Mouse (Mus musculus): ENCODE measurements around the gene Mrap. TPM values are rescaled to one million over a fixed set of nuclear protein-coding genes. Genes with fewer than 3 reads are reported as not detected.

The Mrap gene
- total RNA-seq (2023) = 0.98 TPM

DNA sequence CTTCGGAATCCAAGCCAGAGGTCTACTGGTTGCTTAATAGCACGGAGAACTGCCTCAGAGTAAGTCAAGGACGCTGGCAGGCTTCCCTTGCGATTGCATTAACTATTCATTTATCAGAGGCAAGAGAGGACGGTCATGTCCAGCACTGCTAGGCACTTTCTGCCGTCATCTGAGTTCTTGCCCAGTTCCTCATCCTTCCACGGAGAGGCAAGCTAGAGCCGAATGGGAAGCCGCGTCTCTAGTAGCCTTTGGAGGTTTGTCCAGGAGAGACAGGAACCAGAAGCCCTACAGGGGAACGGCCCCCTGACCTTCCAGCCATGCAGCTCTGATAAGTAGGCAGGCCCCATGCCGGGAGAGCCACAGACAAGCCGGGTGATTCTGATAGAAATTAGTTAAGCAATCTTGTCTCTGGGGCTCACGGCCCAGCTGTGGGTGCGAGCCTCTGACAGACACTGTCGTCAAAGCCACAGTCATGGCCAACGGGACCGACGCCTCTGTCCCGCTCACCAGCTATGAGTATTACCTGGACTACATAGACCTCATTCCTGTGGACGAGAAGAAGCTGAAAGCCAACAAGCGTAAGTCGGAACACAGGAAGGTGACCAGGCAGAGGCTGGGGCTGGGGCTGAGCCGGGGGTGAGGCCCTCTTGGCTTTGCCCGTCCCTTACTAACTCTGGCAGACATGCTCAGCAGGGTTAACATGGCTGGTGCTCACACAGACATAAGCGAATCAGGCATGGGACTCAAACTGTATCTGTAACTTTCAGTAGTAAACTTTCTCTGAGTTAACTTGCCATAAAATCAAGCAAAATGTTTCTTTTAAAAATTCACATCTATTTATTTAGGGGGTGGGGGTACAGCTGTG, at the start of gene Mrap:
Mrap (plus strand) TSS at position 116 of the 865 bp plus-strand sequence.

DNA sequence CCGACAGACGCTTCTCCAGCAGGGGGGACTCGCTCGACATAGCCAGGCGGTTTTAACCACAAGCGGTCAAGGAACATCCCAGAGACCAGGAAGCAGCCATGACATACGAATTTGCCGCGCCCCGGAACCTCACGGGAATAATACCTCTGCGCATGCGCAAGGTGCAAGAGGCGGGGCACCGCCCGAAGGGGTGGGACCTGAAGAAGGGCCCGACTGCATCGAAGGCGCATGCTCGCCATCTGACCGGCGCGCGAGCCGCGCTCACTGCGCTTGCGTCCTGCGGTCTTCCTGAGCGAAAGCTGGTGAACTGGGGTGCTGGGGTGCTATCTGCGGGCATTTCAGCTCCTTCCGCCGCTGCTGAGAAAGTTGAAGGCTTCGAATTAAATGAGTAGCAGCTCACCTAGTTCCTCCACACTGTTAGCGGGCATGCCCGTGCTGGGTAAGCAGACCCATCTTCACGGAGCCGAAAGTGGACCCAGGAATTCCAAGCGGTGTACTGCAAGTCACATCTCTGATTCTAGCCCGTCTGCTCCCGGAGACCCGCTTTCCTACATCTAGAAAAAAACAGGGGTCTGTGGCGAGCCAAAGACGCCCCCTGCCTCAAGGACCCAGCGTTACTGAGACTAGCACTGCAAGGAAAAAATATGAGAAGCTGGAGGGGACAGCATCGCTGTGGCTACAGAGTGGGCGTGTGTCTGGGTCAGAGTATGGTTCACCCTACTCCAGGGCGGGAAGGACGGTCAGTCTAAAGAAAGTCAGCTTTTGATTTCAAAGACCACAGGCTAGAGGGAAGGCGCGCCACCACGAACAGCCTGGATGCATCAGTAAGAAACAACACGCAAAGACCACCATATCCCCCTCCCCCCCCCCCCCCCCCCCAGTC, 10.5 kb upstream of the Mrap start, which contains the start of gene Mis18a:
Mis18a (minus strand) TSS at position 172 of the 883 bp plus-strand sequence.

Other genes with a start within 250 kb of the Mrap start
- 19.2 TPM for gene Mis18a, start 10.8 kb upstream of the Mrap start, total RNA-seq (2023)
- gene Urb1, start 72.2 kb downstream of the Mrap start, total RNA-seq (2023) = 32.9 TPM
- not detected for gene Eva1c, start 88.5 kb downstream of the Mrap start, total RNA-seq (2023)
- gene Cfap298, start 196.9 kb downstream of the Mrap start, total RNA-seq (2023) = 13.9 TPM